Mouse (Mus musculus): ENCODE measurements at regions not wholly inside any gene's neighbourhood (a gene's known extent, or its start where the extent isn't known, plus 50 kb on each side); places are given as distances from the start of the nearest gene placed in this dataset.
"Not testable (repeated sequence)": the region's sequence is repeated elsewhere in the genome, so short reads cannot be mapped to it uniquely, and the experiment has no call there.

DNA sequence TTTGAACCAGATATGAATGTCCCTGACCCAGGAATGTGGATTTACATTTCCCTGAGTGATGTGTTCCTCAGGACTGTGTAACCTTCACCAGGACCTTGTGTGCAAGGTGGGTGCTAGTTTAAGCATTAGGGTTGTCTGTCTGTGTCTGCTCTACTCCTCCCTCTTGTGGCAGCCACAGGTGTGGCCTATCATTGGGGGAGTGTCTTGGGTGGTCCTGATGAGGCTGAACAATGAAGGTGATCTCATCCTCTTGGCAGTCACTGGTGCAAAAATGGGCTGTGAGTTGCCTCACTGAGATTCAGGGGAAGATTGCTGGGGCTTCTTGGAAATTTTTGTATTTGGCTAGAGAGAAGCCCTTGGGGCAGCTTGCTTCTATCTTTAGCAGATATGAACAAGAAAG is 179.4 kb upstream of the Ube2e1 start:
- no peak for DNase-seq (ENCODE audit: low spot score in 2 of 2)

DNA sequence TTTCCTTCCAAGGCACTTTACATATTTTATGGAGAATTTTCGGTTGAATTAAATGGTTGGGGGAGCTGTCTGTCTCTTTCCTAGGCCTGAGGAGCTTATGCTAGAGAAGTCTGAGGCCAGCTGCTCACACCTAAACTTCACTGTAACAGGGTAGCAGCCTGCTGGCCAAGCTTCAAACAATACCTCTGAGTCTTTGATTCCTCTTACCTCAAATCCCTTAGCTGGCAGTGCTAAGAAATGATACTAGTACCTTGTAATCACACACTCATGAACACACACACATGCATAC is 176.6 kb upstream of the Ube2e1 start:
- no peak for DNase-seq (ENCODE audit: low spot score in 2 of 2)

DNA sequence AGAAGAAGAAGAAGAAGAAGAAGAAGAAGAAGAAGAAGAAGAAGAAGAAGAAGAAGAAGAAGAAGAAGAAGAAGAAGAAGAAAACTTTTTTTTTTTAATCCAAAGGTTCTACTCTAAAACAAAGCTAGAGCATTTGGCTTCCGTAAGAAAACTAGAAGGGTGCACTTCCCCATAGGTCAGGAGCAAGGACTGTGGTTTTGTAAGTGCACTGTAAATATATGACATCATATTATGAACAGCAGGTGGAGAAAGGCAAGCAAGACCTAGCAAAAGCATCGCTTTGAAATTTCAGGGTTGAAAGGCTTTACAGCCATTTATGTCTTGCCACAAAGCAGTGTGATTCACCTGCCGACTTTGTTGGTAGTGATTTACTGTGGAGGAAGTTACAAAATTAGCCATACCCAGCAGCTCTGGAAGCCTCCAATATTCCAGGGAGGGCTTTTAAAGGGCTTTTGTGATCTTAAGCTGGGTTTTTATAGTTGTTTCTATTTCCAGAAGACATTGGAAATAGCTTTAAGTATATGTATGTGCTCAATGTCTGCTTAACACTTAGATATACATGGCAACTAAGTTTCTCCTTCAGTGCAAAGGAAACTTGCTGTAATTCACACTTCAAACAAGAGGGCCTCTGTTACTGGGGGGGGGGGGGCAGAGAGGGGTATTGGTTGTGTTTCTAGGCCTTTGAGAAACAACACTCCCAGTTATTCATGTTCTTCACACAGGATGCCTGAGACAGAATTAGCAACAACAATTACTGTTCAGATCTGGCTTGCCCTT is 176.1 kb upstream of the Ube2e1 start:
- DNase-seq (ENCODE audit: low spot score in 2 of 2) = no peak

DNA sequence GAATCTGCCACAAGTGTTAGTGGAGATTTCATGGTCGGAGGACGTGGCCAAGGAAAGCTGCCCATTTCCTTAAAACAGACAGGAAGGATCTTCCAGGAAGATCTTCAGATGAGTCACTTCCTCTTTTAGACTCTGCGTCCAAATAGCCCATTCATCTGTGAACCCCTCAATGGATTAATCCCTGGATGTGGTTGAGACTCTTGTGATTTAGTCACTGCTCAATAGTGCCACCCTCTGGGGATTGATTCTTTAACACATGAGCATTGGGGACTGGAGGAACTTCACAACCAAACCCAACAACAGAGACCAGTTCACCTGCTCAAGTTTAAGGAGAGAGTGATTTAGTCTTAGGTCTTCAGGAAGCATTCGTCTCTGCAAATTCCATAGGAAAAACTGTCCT is 174.5 kb upstream of the Ube2e1 start:
- DNase-seq (ENCODE audit: low spot score in 2 of 2) = peak in 1 of 2 experiments; percentile 56

DNA sequence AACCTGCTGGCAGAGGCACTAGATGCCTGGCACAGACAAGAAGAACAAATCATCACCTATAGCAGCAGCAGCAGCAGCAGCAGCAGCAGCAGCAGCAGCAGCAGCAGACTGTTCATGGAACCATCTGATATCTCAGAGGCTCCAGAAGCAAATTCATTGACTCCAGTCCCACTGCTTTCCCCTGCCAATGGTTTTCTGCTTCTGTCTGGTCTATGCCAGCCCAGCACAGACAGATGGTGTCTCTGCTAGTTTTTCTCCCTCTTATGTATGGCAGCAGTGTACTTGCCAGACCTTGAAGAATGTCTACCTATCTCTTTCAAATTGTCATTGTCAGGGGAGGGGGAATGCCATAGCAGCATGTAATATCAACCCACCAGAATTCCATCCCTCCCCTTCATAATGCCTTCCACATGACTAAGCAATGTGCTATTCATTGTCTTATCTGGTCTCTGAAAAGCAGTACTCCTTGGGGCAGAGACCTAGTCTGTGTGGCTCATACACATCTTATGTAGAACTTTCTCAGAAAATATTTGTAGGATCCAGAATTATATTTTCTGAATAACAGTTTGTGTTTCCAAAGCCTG is 168.7 kb upstream of the Ube2e1 start:
- DNase-seq (ENCODE audit: low spot score in 2 of 2) = peak in 1 of 2 experiments; percentile 35

DNA sequence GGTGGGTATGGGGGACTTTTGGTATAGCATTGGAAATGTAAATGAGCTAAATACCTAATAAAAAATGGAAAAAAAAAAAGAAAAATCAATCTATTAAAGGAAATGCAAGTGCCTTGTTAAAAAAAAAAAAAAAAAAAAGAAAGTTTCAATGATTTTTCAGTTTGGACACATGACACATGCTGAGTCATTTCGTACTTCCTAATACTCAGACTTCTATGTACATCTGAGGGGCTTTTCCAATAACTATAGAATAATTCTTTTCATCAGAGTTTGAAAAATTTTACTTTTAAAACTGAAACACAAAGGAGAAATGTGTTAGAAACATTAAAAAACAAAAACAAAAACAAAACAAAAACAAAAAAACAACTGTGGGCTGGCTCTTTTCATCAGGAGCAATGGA is 162.4 kb upstream of the Ube2e1 start:
- DNase-seq (ENCODE audit: low spot score in 2 of 2) = no peak

DNA sequence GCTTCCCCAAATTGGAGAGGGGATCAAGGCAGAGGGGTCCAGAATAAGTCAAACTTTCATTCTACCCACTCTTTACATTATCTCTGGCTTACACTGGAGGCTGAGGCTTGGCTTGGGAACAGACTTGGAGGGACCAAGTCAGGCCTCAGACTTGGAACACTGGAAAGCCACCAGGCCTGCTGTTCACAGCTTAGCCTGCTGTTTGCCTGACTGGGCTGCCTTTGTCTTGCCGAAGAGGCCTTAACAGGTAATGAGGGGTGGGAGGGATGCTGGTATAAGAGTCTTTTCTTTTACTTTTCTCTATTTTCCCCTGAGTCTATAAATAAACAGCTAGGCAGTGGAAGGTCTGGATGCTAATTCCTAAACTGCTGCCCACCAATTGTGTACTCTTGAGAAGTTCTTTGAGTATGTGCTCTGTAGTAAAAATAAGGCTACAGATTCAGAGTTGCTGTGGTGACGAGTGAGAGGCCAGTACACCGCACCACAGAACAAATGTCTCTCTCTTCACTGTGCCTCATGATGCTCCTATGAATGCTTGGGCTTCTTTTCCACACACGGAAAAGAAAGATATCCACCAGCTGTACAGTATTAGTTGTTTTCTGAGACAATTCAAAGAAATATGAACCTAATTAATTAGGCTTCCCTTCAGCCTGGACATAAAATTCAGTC is 154.6 kb upstream of the Ube2e1 start:
- no peak for DNase-seq (ENCODE audit: low spot score in 2 of 2)

DNA sequence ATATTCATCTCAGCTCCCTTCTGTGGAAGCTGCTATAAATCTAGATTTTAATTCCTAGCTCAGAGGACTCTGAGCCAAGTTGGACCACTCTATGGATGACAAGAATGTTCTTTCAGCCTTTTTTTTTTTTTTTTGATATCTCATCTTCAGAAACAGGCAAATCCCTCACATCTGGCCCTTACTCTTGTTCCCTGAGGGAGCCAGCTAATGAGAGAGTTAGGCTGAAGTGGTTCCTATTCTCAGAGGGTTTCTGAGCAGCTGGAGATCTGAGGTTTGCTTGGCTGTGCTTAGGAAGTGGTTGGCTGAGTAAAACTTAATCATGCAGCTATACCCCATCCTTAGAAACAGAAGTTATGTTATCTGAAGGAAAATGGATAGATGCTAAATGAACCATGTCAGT is 153.9 kb upstream of the Ube2e1 start:
- no peak for DNase-seq (ENCODE audit: low spot score in 2 of 2)

DNA sequence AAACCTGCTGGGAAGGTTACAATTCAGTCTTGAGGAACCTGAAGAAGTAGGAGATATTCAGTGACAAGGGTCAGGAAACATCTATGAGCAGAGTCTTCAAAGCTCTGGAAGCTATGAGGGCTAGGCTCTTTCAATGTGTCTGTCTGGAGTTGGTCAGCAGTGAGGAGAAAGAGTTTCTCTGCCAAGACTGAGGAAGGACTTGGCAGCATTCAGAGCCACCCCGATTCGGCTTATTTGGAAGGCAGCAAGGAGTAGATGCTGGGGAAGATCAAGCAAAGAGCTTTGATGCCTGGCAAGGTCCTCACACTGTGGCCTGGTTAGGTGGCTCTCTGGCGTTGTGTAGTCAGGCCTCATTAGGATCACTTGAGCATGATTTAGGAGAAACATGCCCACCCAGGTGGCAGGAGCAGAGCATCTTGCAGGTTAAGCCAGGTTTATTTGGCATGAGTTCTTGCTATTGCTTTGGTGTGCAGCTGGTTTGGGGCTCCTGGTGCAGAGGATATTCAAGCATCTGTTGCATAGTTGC is 145.2 kb upstream of the Ube2e1 start:
- DNase-seq (ENCODE audit: low spot score in 2 of 2) = peak; percentile 26 to 54

DNA sequence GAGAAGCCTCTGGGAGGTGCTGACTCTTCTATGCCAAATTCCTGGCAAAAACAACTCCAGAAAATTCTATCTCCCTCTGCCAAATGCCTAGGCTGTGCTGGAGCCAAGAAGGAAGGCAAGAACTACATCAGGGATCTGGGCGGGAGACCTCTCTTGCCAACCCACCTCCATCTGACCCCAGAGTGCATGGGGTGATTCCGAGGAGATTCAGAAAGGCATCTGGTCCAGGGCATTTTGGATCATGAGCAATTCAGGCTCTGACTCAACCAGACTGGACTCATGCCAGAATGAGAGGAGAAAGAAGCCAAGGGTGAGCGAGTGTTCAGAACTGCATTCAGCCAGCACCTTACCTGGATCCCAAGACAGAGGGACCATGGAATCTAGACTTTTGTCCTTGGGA is 137.0 kb upstream of the Ube2e1 start:
- DNase-seq (ENCODE audit: low spot score in 2 of 2) = peak in 1 of 2 experiments; percentile 14

DNA sequence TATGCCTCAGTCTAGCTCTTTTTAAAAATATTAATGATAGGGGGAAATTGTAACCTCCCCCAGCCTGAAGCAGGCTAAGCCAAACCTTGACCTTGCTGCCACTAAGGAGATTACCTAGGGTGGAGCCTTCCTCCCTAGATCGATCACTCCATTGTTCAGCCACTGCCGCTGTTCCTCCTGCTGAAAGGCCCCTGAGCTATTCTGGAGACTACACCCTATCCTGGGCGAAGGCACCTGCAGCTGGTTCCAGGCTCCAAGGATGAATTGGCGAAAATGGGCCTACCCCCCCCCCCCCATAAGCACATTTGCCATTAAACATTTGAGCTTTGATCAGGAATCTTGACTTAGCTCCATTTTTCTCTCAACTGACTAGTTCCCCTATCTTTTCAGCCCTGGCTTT is 135.2 kb upstream of the Ube2e1 start:
- not testable (repeated sequence) for DNase-seq (ENCODE audit: low spot score in 2 of 2)

DNA sequence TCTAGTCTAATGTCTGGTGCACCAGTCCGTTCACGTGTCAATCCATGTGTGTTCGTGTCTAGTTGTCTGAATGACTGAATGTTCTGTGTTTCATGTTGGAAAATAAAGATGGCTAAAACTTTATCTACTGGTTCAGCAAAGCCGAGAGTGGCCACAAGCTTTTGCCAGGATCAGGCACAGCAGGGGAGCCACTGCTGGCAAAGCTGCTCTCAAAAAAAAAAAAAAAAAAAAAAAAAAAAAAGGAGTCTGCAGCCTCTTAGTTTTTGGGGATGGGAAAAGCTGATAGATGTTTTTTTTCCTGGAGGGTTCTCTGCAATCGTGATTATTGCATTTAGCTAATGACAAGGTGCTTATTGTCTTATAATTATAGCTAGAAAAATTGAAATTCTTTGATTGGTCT is 132.5 kb upstream of the Ube2e1 start:
- DNase-seq (ENCODE audit: low spot score in 2 of 2) = not testable (repeated sequence)

DNA sequence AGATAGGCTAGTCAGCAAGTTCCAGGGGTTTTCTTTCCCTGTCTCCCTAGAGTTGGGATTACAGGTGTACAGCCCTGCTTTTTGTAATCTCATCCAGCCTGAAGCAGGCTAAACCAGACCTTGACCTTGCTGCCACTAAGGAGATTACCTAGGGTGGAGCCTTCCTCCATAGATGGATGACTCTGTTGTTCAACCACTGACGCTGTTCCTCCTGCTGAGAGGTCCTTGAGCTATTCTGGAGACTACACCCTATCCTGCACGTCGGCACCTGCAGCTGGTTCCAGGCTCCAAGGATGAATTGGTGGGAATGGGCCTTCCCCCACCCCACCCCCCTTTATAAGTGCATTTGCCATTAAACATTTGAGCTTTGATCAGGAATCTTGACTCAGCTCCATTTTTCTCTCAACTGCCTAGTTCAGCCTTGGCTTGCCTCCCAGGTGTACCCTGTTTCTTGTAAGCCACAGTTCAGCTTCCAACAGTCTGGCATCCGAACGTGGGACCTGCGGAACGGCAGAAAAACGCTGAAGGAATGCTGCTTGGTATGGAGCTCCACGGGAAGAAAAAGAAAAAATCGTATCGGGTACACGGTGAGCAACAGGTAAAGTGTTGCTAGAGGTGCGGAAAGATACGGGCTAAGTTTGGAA is 131.7 kb upstream of the Ube2e1 start:
- DNase-seq (ENCODE audit: low spot score in 2 of 2) = no peak

DNA sequence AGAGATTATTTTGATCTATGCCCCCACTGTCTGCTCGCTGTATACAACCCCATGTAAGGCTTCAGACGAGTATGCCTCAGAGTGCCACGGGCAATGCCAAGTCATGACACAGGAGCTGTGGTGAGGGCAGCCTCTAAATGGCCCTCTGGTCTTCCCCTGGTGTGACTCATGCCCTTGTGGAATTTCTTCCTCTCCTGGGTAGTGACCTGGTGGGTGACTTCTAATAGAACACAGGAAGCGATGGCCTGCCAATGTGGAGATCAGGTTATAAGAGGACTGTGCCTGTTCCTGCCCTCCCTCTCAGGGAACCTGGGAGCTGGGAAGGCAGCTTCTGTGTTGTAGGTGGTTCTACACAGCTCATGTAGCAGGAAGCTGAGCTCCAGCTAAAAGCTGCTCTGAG is 130.7 kb upstream of the Ube2e1 start:
- no peak for DNase-seq (ENCODE audit: low spot score in 2 of 2)

DNA sequence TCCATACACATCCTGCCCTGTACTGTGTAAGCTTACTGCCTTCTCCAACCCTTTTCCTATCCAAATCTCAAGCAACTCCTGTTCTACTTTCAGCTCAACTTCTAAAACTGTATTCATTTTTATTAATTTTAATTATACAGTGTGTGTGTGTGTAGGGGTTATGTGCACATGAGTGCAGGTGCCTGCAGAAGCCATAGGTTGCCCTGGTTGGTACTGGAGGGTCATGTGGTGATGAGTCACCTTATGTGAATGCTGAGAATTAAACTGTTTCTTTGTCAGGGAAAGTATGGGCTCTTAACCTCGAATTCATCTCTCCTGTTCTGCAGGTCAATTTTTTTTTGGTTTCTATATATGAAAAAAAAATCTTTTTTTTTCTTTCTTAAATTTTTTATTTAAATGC is 117.0 kb upstream of the Ube2e1 start:
- DNase-seq (ENCODE audit: low spot score in 2 of 2) = no peak

DNA sequence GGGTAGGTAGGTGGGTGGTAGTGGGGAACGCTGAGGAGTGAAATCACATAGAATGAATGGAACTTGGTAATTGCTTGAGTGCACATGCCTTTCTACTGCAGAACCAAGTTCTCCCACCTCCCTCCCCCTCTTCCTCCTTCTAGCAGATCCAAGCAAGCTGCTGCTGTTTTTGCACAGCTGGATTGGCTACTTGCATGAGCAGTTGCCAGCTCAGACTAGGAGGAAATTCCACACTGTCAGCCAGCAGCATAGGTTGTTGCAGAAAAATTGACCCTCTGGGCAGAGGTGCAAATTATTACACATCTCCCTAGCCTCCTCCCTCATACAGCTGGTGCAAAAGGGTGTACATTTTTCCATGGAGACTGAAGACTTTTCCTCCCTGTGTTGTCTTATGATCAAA is 112.8 kb upstream of the Ube2e1 start:
- no peak for DNase-seq (ENCODE audit: low spot score in 2 of 2)

DNA sequence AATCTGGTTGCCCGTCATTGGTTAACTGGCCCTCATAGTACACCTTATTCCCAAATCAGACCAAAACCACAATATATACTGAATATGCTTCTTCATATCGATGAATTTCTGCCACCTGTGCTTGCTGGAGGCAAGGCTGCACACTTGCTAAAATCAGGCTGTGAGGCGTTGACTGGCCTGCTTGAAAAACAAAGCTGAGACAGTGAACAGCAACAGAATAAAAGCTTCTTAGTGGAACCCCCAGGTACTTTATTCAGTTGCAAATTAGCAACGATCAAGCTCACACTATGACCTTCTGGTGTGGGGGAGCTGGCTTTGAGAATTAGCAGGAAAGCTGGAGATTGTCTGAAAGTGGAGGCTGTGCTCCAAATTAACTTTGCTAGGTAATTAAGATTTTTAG is 97.3 kb upstream of the Ube2e1 start:
- DNase-seq (ENCODE audit: low spot score in 2 of 2) = not testable (repeated sequence)

DNA sequence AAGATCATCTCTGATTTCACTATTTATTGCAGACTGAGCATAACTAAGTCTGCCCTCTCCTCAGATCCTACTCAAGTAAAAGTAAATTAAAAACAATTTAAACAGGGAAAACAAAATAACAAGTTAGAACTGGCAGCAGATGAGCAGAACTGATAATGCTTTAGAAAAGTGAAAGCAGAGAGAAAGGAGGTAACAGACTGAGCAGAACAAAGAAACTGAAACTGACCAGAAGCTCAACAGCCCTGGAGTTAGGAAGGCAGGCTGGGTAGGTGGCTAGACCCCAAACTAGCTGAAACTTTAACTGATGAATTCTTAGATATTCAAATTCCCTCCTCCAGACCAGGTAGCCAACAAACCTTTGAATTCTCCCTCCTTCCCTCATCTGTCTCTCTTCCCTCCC is 94.2 kb upstream of the Ube2e1 start:
- no peak for DNase-seq (ENCODE audit: low spot score in 2 of 2)

DNA sequence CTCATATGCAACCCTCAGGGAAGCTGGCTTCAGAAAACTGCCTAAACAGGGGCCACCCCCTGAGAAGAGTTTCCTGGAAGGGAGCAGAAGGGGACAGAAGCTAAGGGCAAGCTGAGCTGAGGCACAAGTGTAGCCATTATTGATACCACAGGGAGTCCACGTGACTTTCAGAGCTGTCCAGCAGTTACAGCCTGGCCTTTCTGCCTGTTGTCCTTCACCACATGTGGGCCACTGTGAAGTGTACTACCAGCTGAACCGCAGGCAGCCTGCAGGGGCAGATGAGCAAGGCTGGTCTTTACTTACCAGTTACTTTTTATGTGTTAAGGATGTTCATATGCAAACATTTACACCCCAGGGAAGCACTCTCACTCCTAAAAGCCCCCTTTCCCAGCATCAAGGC is 85.2 kb upstream of the Ube2e1 start:
- no peak for DNase-seq (ENCODE audit: low spot score in 2 of 2)

DNA sequence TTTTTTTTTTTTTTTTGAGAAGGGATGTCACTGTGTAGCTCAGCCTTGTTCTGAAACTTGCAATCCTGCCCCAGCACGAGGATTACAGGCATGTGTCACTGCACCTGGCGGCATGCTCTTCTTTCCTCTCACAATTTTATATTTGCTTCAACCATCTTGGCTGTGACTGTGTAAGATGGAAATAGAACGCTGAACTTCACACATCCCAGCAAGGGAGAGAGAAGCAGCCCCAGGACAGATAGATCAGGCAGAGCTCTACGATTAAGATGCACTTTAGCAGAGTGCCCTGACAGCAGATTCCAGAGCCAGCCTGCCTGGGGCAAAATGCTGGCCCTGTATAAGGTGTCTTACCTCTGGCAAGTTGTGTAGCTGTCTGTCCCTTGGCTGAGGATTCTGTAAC is 84.7 kb upstream of the Ube2e1 start:
- DNase-seq (ENCODE audit: low spot score in 2 of 2) = peak; percentile 20 to 68

DNA sequence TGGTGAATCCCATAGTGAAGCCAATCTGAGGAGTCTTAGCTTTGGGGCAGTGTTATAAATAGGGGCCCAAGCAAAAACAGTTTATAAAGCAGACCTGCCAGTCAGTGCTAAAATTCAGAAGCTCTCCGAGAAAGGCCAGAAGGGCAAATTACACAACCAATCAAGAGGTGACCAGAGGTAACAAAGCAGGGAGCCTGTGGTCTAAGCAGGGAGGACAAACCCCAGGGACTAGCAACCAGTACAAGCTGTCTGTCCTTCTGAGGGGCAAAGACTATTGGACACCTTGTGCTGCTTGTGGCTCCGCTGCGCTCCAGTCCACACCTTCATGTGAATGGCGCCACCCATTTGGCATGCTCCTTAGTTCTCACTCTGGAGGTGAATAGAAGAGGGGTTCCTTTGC is 67.3 kb upstream of the Ube2e1 start:
- no peak for DNase-seq (ENCODE audit: low spot score in 2 of 2)

DNA sequence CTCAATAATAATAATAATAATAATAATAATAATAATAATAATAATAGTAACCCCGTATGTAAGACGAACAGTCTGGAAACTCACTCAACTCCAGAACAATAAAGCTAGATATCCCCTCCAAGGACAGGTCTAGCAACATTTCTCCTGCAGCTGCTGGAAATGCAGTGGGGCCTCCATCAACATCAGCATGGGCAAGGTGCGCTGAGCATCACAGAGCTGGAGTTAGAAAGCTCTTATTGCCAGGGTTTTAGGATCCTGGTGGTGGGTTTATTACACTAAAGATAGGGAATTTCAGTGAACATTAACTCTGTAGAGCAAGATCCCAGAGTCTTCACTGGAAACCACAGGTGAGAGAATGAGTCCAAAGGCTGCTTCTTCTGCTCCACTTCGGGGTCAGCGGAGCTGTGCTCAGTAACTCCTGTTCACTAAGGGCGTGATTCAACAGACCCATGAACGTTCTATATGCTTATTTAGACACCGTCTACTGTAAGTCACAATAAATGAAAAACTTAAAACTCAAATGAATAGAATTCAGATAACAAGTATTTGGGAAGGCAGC is 64.6 kb upstream of the Ube2e1 start:
- DNase-seq (ENCODE audit: low spot score in 2 of 2) = no peak

Measured in frontal cortex, postnatal 36 days (tissue).